Mouse (Mus musculus): Measurements from ENCODE around the gene Ttc4.

The Ttc4 gene

DNA sequence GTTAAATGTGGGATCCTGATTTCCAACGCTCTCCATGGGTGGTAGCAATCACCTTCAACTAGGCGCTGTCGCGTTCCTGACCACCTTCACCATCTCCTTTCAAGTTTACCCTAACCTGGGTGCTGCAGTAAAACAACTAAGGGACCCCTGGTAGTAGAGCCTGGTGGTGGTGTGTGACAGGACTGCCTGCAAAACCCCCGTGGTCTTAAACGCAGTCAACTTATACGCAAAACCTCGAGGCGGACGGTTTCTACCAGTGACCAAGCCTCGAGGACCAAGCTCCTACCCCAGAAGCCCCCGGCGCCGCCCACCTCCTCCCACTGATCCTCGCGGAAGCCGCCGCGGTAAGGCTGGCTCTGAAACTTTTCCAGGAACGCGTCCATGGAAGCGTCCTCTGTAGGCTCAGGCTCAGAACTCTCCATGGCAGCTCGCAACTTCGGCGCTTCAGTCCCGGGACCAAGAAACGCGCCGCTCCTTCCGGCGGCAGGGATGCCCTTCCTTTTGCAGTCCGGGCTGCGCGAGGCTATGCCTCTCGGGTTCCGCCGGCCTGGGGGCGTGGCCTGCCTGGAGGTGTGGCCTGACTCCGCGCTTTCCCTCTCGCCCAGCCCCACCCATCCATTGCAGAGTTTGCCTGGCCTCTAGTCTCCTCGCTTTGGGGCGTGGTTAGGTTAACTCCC, at the start of gene Ttc4:
Gene Ttc4 (minus strand): TSS at position 503 of the 677 bp plus-strand sequence.
- DNase-seq, result peak; percentile 93

DNA sequence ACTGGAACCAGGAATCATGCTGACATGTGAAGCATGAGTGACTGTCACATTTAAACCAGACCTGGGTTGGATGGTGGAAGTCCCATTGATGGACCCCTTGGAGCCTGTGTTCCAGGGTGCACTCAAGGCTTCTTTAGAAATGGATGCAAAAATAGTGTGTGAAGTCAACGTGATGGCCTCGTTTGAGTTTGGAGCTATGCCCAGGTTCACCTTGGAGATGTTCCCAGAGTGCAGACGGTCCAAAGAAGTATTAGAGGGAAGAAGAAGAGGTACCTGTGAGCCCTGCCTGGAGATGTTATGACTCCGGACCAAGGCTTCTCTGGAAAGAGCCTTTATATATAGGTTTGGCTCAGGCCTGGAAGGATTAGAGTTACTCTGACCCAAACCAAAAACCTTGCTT, 41.9 kb upstream of the Ttc4 start:
- DNase-seq, result no peak

DNA sequence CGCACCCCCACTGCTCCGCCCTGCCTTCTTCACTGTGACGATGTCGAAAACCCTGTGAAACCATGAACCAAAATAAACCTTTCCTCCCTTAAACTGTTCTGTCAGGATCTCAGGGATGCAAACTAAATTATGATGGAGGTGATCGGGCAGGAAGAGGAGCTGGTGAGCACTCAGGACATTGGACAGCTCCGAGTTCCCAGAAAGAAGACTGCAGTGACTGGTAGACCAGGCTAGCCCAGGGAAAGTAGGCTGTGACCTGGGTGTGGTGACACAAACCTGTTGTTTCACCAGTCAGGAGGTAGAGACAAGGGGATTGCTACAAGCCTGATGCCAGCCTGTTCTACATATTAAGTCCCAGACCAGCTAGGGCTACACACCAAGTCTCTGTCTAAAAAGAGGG, 34.9 kb upstream of the Ttc4 start:
- no peak for DNase-seq

DNA sequence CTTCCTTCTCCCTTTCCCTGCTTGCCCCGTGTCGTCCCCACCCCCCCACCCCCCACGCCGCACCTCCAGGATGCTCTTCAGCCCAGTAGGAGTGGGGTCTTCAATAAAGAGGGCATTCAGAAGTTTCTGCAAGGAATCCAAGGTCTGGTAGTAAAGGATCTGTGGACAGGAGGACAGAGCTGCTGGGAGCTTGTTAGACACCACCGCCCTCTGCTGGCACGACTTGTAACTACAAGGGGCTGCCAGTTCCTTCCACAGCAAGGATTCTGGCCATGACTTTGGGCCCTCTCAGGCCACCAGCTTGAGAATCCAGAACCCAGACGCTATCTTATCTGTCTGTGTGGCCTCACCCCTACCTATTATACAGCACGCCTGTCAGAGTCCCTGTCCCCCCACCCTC, 29.7 kb upstream of the Ttc4 start:
- peak; percentile 87 for DNase-seq

DNA sequence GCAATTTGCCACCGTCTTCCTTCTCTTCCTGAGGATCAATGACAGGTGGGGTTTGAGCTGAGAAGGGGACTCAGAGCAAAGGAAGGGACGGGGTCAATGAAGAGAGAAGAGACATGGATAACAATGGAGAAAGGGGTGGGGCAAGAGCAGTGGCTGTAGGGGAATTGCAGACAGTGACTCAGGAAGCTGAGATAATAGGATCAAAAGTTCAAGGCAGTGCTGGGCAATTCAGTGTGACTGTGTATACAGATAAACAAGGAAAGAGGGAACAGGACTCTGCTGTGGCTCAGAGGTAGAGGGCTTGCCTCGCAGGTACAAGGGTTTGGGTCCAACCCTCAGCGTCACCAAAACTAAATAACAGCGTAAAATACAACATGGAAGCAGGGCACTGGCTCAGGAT, 29.2 kb upstream of the Ttc4 start:
- no peak for DNase-seq

DNA sequence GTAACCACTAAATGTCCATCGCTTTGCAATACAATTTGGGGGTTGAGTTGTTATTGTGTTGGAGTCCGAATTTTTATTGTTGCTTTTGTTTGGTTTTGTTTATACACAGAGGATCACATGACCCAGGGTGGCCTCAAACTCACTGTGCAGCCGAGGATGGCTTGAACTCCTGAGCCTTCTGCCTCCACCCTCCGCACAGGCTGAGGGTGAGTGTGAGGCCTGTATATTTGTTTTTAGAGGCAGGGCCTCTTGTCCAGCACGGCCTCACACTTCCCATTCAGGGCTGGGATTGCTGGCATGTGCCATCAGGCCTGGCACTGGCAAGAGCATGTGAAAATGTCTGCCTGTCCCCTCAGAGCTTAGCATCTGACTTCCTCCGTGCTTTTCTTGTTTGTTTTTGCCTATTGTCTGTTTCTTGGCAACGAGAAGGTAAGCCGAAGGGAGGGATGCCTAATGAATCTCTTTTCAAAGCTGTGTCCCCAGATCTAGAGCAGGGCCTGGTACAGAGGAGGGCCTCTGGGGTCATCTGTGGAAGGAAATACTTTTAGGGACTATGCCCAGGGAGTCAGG, 26.4 kb upstream of the Ttc4 start:
- DNase-seq, result no peak

DNA sequence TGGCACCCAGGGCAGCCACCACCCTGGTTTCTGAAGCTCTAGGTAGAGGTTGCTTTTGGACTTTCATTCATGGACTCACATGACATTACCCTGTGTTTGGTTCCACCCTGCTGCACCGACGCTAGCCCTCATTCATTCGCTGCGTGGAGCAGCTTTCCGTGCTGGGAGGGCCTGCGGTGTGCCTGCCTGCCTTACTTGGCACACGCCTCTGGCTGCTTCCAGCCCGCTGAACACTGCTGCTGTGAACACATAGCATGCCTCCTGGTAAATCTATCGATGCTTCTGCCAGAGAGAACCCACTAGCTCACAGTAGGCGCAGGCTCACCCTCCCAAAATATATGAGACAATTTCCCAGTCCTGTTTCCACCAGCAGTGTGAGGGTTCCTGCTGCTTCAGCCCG, 25.7 kb upstream of the Ttc4 start:
- DNase-seq, result no peak

DNA sequence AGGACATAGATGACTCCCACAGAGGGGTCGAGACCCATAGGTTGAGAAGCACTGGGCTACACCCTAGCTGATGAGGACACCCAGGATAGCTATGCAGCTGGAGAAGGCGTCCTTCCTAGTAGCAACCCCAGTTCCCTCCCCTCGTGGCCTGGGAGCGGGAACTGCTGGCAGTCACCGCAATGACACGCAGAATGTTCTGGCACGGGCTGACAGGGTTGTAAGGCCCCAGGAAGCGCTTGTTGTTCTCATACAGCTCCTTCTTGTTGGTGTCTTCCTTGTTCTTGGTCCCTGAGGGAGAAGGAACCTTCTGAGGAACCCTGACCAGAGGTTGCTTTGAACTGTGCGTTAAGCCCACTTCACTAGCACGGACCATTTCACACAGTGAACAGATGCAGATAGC, 25.2 kb upstream of the Ttc4 start:
- DNase-seq, result no peak

DNA sequence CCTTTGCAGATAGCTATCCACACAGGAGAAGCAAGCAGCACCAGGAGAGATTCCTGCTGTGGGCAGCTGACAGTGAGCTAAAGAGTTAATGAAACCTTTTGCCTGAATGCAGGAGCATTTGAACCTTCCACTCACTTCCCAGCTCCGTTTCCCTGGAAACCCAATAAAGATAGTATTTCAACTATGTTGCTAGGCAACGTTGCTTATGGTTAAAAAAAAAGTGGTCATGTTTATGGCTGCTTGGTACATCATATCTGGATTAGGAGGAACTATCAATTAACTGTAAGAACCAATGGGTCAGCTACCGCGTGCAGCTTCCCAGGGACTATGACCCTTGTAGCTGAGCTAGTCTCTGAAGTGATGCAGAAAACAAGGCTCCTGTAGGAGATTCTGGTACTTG, 22.1 kb upstream of the Ttc4 start:
- DNase-seq, result no peak

DNA sequence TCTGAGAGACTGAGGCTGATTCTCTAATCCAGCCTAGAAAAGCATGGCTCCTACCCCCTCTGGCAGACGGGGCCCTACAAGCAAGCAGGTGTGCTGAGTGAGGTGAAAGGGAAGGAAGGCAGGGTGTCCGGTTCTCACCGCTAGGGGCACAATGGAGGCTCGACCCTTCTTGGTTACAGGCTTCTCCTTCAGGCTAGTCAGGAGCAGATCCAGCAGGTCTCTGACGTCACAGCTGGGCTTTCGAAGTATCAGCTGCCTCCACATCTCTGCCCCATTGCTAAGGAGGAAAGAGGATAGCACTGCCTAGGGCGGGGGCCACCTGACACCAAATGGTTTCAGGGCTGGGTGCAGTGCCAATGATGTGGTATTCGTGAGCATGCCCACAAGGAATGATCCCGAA, 21.2 kb upstream of the Ttc4 start:
- DNase-seq, result peak; percentile 12

DNA sequence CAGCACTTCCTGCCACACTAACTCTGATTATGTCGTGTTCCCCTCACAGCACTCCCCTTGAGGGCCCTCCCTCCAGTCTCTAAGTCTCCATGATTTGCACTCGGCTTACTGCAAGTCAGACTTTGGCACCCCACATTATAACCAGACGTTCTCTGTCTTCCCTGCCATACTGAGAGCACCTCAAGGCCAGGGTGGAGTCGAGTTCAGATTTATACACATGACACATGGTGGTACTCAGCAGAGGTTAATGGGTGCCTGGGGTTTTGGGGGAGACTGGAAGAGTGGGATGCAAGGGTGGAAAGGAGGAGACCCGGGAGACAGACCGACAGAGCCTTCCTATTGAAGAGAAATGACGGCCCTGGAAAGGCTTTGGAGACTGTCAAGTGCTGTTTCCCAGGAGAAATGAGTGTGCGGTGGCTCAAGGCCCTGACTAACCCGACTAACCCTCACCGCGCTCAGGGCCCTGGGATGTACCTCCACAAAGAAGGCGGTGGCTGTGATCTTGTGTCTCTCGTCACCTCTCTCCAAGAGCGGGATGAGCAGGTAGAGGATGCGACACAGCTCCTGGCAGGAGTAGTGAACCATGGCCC, 15.2 kb upstream of the Ttc4 start:
- no peak for DNase-seq

DNA sequence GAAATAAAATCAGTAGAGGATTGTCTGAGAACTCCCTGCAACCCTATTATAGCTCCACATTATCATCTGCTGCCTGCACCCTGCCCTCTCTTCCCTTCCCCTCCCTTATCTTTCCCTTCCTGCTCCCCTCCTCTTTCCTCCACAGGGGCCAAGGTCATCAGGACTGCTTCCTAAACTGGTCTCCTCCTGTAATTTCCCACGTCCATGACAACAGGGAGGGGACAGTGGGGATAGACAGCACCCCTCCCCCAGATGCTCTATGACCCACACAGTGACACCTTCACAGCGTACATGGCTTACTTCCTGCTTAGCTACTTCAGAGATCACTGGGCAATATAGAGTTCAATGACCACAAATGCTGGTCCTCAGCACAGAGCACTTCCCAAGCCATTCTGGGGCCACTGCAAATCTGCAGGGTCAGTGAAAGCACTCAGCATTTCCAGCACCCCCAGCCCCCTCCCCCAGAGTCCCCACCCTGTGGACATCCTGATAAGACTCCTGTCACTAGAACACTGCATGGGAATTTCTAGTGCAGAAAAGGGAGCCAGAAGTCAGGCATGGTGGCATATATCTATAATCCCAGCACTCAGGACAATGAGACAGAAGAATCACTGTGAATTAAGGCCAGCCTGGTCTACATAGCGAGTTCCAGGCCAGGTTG, 10.0 kb upstream of the Ttc4 start:
- no peak for DNase-seq

DNA sequence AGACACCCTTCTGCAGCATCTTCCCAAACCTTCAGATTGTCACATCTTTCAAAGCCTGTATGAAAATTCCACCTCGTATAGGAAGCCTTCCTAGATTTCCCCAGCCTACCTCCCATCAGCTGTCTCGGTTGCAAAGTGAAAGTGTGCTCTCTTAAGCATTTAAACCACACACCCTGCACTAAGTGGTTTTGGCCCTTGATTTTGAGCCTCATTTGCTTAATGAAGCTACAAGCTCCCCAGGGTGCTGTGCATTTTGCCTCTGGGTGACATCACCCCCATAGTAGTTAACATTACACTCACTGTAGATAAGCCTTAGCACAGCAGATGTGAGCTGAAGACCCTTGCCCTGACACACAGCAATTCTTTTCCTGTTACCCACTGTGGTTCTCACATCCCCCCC, 2.2 kb upstream of the Ttc4 start:
- no peak for DNase-seq

DNA sequence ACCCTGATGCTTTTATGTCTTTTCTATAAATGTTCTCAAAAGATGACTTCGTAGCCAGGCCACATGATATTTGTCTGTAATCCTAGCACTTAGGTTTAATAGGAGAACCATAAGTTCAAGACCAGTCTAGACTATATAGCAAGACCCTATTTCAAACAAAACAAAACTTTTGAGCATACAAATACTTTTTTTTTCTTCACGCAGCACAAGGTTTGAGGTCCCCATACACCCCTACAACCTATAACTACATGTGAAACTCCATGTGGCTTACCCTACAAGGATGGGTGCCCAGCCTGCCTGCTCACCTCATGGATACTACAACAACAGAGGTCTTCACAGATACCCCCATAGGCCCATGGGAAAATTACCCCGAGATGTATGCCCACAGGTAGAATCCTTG, 408 bp upstream of the Ttc4 start:
- no peak for DNase-seq

DNA sequence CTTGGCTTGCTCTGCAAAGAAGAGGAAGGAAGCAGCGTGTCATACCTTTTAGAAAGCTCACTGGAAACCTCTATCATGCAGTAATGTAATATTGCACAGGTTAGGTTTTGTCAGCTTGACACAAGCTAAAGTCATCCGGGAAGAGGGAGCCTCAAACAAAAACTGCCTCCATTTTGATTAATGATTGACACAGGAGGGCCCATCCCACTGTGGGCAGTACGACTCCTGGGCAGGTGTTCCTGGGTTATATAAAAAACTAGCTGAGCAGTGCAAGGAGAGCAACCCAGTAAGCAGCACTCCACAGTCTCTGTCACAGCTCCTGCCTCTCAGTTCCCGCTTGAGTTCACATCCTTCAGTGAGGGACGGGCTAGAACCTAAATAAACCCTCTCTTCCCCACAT, 2.0 kb downstream of the Ttc4 start:
- DNase-seq, result no peak

DNA sequence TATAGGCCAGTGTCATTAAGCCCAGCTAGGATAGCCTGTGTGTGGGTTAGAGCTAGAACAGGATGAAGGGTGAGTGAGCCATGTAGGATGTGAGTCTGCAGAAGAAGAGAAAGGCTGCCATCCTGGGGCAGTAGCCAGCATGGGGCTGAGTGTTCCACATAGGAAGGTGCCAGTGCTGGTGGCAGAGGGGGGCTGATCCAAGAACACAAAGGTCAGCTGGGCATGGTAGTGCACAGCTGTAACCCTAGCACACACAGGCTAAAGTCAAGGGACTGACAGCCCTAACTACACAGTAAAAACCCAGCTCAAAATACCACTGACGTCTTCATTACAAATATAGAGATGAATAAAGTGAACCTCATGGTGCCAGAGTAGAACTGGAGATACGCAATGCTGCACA, 12.2 kb downstream of the Ttc4 start:
- no peak for DNase-seq

DNA sequence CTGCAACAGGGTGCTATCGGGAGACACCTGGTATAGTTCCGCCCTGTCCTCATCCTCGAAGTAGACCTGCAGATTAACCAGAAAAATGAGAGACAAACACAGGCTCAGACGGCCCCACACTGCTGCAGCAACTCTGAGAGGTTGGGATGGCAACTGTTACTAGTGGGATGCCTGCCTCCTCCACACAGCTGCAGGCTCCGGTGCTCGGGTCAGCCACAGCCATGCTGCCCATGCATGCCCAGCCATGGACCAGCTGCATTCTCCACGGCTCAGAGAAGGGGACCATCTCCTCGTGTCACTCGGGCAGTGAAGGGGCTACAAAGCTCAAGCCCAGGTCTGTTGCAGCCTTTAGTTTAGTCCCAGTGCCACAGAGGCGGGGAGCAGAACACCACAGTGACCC, 13.1 kb downstream of the Ttc4 start:
- no peak for DNase-seq

DNA sequence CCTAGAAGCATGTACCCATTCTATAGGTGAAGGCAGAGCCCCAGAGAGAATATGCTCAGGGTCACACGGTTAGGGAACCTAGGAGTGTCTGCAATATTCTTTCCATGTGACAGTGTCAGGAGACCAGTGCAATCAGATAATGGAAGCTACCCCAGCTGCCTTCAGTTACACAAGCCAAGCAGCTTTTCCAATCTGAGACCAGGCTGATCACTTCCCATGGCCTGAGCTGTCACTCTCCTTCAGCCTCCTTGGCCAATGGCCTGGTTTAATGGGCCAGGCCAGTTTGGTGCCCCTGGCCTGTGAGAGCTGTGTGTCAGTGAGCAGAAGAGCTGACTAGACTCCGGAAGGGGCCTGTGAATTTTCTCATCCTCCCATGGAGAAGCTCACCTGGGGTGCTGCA, 13.5 kb downstream of the Ttc4 start:
- DNase-seq, result no peak

DNA sequence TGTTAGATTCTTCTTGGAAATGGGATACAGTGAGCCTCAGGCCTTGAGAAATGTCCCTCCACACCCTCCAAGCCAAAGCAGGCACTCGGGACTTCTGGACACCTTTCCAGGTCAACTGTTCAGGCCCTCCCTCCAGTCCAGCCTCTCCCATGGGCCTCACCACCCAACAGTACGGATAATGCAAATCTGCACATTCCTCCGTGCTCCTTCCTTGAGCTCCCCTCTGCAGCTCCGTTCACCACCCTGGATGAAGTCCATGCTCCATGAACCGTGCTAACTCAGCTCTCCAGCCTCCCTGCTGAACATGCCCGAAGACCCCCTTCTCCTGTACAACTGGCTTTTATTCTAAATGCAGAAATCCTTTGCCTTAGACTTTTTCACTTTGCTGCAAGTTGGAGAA, 14.0 kb downstream of the Ttc4 start:
- no peak for DNase-seq

DNA sequence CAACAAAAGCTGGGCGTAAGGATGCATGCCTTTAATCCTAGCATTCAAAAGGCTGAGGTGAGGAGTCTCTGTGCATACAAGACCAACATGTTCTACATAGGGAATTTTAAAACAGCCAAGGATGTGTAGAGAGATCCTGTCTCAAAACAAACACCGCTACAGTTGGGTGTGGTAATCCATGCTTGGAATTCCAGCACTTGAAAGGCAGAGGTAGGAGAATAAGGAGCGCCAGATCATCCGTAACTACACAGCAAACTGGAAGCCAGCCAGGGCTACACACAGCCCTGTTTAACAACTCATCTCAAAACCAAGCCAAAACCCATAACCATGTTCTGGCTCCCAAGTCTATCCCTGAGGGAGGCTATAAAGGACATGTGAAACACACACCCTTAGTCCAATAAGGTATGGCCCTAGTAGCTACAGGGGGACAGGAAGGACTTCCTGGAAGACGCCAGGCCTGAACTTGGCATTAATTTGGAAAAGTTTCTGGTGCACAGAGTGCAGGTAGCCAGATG, 14.7 kb downstream of the Ttc4 start:
- DNase-seq, result no peak

DNA sequence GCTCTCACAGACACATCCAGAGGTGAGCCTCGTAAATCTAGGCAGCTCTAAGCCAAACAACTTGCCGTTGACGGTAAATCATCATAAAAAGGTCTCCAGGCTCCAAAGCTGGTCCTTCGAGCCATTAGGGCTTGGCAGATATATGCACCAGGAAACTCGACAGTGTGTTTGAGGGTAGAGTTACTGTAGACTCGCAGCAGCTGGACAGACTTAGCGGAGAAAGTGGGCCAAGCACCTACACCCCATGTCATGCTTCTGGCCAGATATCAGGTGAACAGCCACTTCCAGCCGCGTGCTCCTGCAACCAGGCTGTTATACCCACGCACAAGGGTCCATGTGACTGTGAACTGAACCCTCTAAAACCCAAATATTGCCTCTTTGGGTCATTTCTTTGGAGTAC, 23.1 kb downstream of the Ttc4 start:
- DNase-seq, result no peak

DNA sequence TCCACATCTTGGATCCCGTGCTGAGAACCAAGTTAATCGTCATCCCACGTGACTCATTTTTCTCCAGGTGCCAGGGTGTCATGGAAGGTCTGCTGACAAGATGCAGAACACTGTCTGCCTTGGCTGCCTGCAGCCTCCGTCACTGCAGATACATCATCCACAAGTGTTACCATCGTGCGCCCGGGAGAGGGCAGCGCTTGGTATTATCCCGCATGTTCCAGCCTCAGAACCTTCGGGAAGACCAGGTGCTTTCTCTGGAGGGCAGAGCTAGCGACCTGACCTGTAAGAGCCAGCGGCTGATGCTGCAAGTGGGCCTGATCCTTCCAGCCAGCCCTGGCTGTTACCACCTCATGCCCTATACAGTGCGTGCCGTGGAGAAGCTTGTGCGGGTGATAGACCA, 25.7 kb downstream of the Ttc4 start:
- DNase-seq, result no peak

DNA sequence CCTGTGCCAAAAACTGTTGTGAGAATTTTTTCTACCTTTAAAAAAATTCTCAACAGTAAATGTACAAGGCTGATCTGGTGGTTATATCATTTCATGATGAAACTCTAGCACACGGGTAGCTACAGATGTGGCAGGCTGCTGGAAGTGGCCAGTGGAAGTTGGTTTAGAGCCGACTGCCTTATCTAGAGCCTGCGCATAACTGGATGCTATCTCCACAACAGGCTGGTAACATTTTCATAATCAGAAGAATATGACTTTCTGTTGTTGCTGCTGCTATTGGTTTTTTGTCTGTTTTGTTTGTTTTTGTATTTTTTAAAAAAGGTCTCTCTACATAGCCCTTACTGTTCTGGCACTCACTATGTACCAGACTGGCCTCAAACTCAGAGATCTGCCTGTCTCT, 26.2 kb downstream of the Ttc4 start:
- no peak for DNase-seq

DNA sequence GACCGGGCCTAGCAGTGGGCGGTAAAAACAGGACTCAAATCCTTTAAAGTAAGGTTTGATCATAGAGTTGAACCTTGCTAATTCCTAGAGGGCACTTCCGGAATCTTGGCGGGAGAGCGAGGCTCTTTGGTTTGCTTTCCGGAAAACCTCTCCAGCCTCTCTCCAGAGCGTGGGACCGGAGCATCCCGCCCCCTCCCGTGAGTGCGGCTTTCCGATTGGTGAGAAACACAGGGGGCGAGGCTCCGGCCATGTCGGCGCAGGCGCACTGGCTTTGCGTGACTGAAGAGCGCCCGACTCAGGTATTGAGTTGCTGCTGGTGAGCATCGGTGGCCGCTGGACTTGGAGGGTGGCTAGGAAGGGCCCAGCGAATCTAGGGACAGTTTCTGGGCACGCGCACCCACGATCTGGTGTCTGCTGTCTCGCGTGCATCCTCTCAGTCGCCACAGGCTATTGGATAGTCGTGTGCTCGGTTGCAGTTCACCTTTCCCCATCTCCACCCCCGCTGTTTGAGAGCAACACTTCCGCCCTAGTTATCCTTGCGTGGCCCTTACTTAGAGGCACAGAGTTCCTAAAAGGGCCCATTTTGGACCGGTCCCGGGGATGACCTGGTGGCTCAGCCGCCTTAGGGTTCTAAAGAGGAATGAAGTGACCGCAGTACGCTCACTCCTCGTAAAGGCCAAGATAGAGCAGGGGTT, 27.8 kb downstream of the Ttc4 start, which contains the start of gene Pars2:
Gene Pars2 (plus strand): TSS at position 237 of the 695 bp plus-strand sequence.
- peak; percentile 96 for DNase-seq
